In genomic region chr11:115902831-115903230, GRCm38 (mm10) we compare ENCODE assay signal across 8 mouse cellular contexts. TPM values are rescaled to one million over a fixed set of nuclear protein-coding genes. Genes with fewer than 3 reads are reported as not detected.
A peak's percentile ranks its signal among the peaks of the same experiment; 100 is the strongest.
DNase-seq lines count a peak whose midpoint lies in the region; ATAC-seq and TF ChIP-seq lines count a peak whose summit lies in the region.

No protein-coding gene starts in this region.

- 68% methylated on average over 1 of the region's 1 CpGs for WGBS in intestine, embryonic 16.5 days
- 90% methylated on average over 1 of the region's 1 CpGs for WGBS in hindbrain, postnatal 0 days

- H3K9me3 ChIP-seq in intestine, embryonic 16.5 days (ENCODE audit: control insufficient read depth, low read length) = no peaks in the 10 kb centered on the region
- no peaks in the 10 kb centered on the region for H3K9me3 ChIP-seq in hindbrain, postnatal 0 days (ENCODE audit: low read length)

- peaks cover 41% of the 10 kb centered on the region for H3K4me1 ChIP-seq in intestine, embryonic 16.5 days (ENCODE audit: control insufficient read depth, insufficient read depth, low read length)
- H3K4me1 ChIP-seq in hindbrain, postnatal 0 days (ENCODE audit: insufficient read depth, low read length) = no peaks in the 10 kb centered on the region

- no peak overlapping the region for H3K4me2 ChIP-seq in intestine, embryonic 16.5 days (ENCODE audit: low read depth, low read length)
- no peak overlapping the region for H3K4me2 ChIP-seq in hindbrain, postnatal 0 days (ENCODE audit: low read depth, low read length)

- ATAC-seq in intestine, embryonic 16.5 days = no peak
- ATAC-seq in megakaryocyte-erythroid progenitor cell, adult 5-6 weeks (replicated peaks; ENCODE audit: low FRiP score, low TSS enrichment, poor library complexity, severe bottlenecking) = no peak
- no peak for ATAC-seq in hindbrain, postnatal 0 days

- H3K9ac ChIP-seq in intestine, embryonic 16.5 days (ENCODE audit: low read depth, low read length) = peak overlapping the region; percentile 17; the same call in 1 of the 2 replicates
- no peak overlapping the region for H3K9ac ChIP-seq in hindbrain, postnatal 0 days (replicated peaks; ENCODE audit: low read length)

- intact Hi-C loops in gastrocnemius, postnatal 36 days (cut with DNase I) = no loop called here
- intact Hi-C loops in left cerebral cortex, postnatal 10 days (cut with DNase I) = no loop called here

- H3K4me3 ChIP-seq in intestine, embryonic 16.5 days (ENCODE audit: low read length) = no peak overlapping the region
- no peak overlapping the region for H3K4me3 ChIP-seq in hindbrain, postnatal 0 days (ENCODE audit: low read length)

- peak; percentile 53 for DNase-seq in gastrocnemius, postnatal 10 days
- DNase-seq in gastrocnemius, postnatal 36 days = no peak
- DNase-seq in brain, adult 2 months (ENCODE audit: low read depth, low spot score) = peak; percentile 21
- peak; percentile 77 for DNase-seq in lung, postnatal 14 days
- DNase-seq in hindbrain, postnatal 0 days (ENCODE audit: low spot score) = no peak
- DNase-seq in left cerebral cortex, postnatal 10 days (ENCODE audit: extremely low spot score in 1 of 2, low spot score in 2 of 2) = no peak

- no peaks in the 10 kb centered on the region for H3K27me3 ChIP-seq in intestine, embryonic 16.5 days (replicated peaks; ENCODE audit: control insufficient read depth, insufficient read depth, low read length)
- H3K27me3 ChIP-seq in hindbrain, postnatal 0 days (ENCODE audit: insufficient read depth, low read length) = no peaks in the 10 kb centered on the region

- TF ChIP-seq CTCF in hindbrain, postnatal 0 days (IDR thresholded peaks at IDR 0.05; ENCODE audit: low read depth) = no peak

- H3K27ac ChIP-seq in intestine, embryonic 16.5 days (ENCODE audit: low read length) = 0 out of 2 replicates have a peak overlapping the region, but pooled peaks have one; percentile 12
- no peak overlapping the region for H3K27ac ChIP-seq in hindbrain, postnatal 0 days

- no peaks in the 10 kb centered on the region for H3K36me3 ChIP-seq in intestine, embryonic 16.5 days (ENCODE audit: control insufficient read depth, insufficient read depth, low read length)
- no peaks in the 10 kb centered on the region for H3K36me3 ChIP-seq in hindbrain, postnatal 0 days (ENCODE audit: insufficient read depth, low read length)

RNA-seq across cellular contexts. Expression of gene Smim5, which starts 3.1 kb away (rescaled TPM):
- 1 to 10 TPM; 3.6 to 4.1 TPM for total RNA-seq in gastrocnemius, postnatal 10 days (2021)
- under 1 TPM; 0.46 to 0.84 TPM for total RNA-seq in gastrocnemius, postnatal 36 days (2021)
- polyA plus RNA-seq in intestine, embryonic 16.5 days (2015; fragmentation: Nextera tagmentation; extraction: Ambion mirVana) = 1.6 and 3.1 TPM in 2 replicates
- total RNA-seq in megakaryocyte-erythroid progenitor cell, adult 5-6 weeks (2014; fragmentation: Nextera tagmentation) = 40.3 and 83.8 TPM in 2 replicates
- 24.6 and 29.4 TPM in 2 replicates for total RNA-seq in megakaryocyte-erythroid progenitor cell, adult 5-6 weeks (2017)
- total RNA-seq in hindbrain, postnatal 0 days (2014; rRNA removed) = 2.0 and 2.5 TPM in 2 replicates
- polyA plus RNA-seq in hindbrain, postnatal 0 days (2015; fragmentation: Nextera tagmentation; extraction: Ambion mirVana) = 2.7 and 3.7 TPM in 2 replicates
- total RNA-seq in left cerebral cortex, postnatal 10 days (2021) = under 1 TPM in 1 of 2 experiments, not detected in 1; 0.41 TPM

RNA-seq across cellular contexts. Expression of gene Smim6, which starts 9.0 kb away (rescaled TPM):
- total RNA-seq in gastrocnemius, postnatal 10 days (2021) = not detected
- not detected for total RNA-seq in gastrocnemius, postnatal 36 days (2021)
- polyA plus RNA-seq in intestine, embryonic 16.5 days (2015; fragmentation: Nextera tagmentation; extraction: Ambion mirVana) = 33.8 and 38.6 TPM in 2 replicates
- total RNA-seq in megakaryocyte-erythroid progenitor cell, adult 5-6 weeks (2014; fragmentation: Nextera tagmentation) = 2.0 and 5.2 TPM in 2 replicates
- total RNA-seq in megakaryocyte-erythroid progenitor cell, adult 5-6 weeks (2017) = not detected in 2 replicates
- not detected in 2 replicates for total RNA-seq in hindbrain, postnatal 0 days (2014; rRNA removed)
- 0.35 and 0.43 TPM in 2 replicates for polyA plus RNA-seq in hindbrain, postnatal 0 days (2015; fragmentation: Nextera tagmentation; extraction: Ambion mirVana)
- not detected for total RNA-seq in left cerebral cortex, postnatal 10 days (2021)

RNA-seq across cellular contexts. Expression of gene Sap30bp, which starts 30.3 kb away (rescaled TPM):
- 10 to 100 TPM; 16.6 to 24.5 TPM for total RNA-seq in gastrocnemius, postnatal 10 days (2021)
- total RNA-seq in gastrocnemius, postnatal 36 days (2021) = 10 to 100 TPM; 11.5 to 11.6 TPM
- 27.3 and 29.2 TPM in 2 replicates for polyA plus RNA-seq in intestine, embryonic 16.5 days (2015; fragmentation: Nextera tagmentation; extraction: Ambion mirVana)
- total RNA-seq in megakaryocyte-erythroid progenitor cell, adult 5-6 weeks (2014; fragmentation: Nextera tagmentation) = 20.8 and 33.2 TPM in 2 replicates
- 251 and 314 TPM in 2 replicates for total RNA-seq in megakaryocyte-erythroid progenitor cell, adult 5-6 weeks (2017)
- total RNA-seq in hindbrain, postnatal 0 days (2014; rRNA removed) = 46.4 and 52.8 TPM in 2 replicates
- polyA plus RNA-seq in hindbrain, postnatal 0 days (2015; fragmentation: Nextera tagmentation; extraction: Ambion mirVana) = 39.2 and 42.8 TPM in 2 replicates
- 10 to 100 TPM; 55.3 to 60.9 TPM for total RNA-seq in left cerebral cortex, postnatal 10 days (2021)

RNA-seq across cellular contexts. Expression of gene Recql5, which starts 30.4 kb away (rescaled TPM):
- total RNA-seq in gastrocnemius, postnatal 10 days (2021) = 1 to 10 TPM; 5.4 to 9.1 TPM
- 1 to 10 TPM; 4.5 to 6.9 TPM for total RNA-seq in gastrocnemius, postnatal 36 days (2021)
- polyA plus RNA-seq in intestine, embryonic 16.5 days (2015; fragmentation: Nextera tagmentation; extraction: Ambion mirVana) = 15.7 and 16.7 TPM in 2 replicates
- total RNA-seq in megakaryocyte-erythroid progenitor cell, adult 5-6 weeks (2014; fragmentation: Nextera tagmentation) = 19.7 and 22.7 TPM in 2 replicates
- 17.0 and 21.0 TPM in 2 replicates for total RNA-seq in megakaryocyte-erythroid progenitor cell, adult 5-6 weeks (2017)
- total RNA-seq in hindbrain, postnatal 0 days (2014; rRNA removed) = 11.4 and 14.3 TPM in 2 replicates
- 7.9 and 9.9 TPM in 2 replicates for polyA plus RNA-seq in hindbrain, postnatal 0 days (2015; fragmentation: Nextera tagmentation; extraction: Ambion mirVana)
- 10 to 100 TPM; 17.1 to 20.9 TPM for total RNA-seq in left cerebral cortex, postnatal 10 days (2021)

RNA-seq across cellular contexts. Expression of gene Myo15b, which starts 44.6 kb away (rescaled TPM):
- total RNA-seq in gastrocnemius, postnatal 10 days (2021) = not detected
- not detected for total RNA-seq in gastrocnemius, postnatal 36 days (2021)
- polyA plus RNA-seq in intestine, embryonic 16.5 days (2015; fragmentation: Nextera tagmentation; extraction: Ambion mirVana) = 168 and 230 TPM in 2 replicates
- total RNA-seq in megakaryocyte-erythroid progenitor cell, adult 5-6 weeks (2014; fragmentation: Nextera tagmentation) = 0.11 TPM in 1 of 2 replicates, not detected in the other
- 0.69 TPM in 1 of 2 replicates, not detected in the other for total RNA-seq in megakaryocyte-erythroid progenitor cell, adult 5-6 weeks (2017)
- 0.29 and 0.63 TPM in 2 replicates for total RNA-seq in hindbrain, postnatal 0 days (2014; rRNA removed)
- 0.20 and 0.45 TPM in 2 replicates for polyA plus RNA-seq in hindbrain, postnatal 0 days (2015; fragmentation: Nextera tagmentation; extraction: Ambion mirVana)
- under 1 TPM; 0.17 to 0.93 TPM for total RNA-seq in left cerebral cortex, postnatal 10 days (2021)

Comparison
In these comparisons a context has a peak if more than half of its experiments do, and no peak if none do; other contexts are left out.
1. DNase-seq: peak in gastrocnemius, postnatal 10 days (single experiment), brain, adult 2 months (single experiment) and lung, postnatal 14 days (single experiment); none in gastrocnemius, postnatal 36 days (0 of 2), hindbrain, postnatal 0 days (single experiment) and left cerebral cortex, postnatal 10 days (0 of 2).